Mouse (Mus musculus): ENCODE measurements around the gene Asic3. TPM values are rescaled to one million over a fixed set of nuclear protein-coding genes. Genes with fewer than 3 reads are reported as not detected.

The Asic3 gene
- polyA plus RNA-seq, 2 experiments = not detected

- TF ChIP-seq CTCF (IDR thresholded peaks at IDR 0.05; ENCODE audit: low read depth) = peak; percentile 32
- no peak for TF ChIP-seq EP300 (IDR thresholded peaks at IDR 0.05; ENCODE audit: low read depth)
- H3K27ac ChIP-seq = no peak overlapping the region
- no peaks in the 10 kb centered on the region for H3K9me3 ChIP-seq (ENCODE audit: control insufficient read depth, low read length)
- ATAC-seq (ENCODE audit: insufficient read depth) (no peak), DNase-seq (ENCODE audit: low read depth in 3 of 3, low spot score in 3 of 3) (no peak)
- under 1% methylated on average over 73 of the region's 73 CpGs for WGBS (ENCODE audit: insufficient replicate concordance)
- no peak overlapping the region for H3K9ac ChIP-seq (replicated peaks)
- H3K36me3 ChIP-seq (replicated peaks; ENCODE audit: control insufficient read depth, insufficient read depth, low read depth) = no peaks in the 10 kb centered on the region
- H3K4me1 ChIP-seq (replicated peaks; ENCODE audit: control insufficient read depth in 2 of 2, insufficient read depth in 2 of 2, low read length in 1 of 2) = peaks cover 3 to 22% of the 10 kb centered on the region in 2 experiments
- peaks cover 25% of the 10 kb centered on the region for H3K27me3 ChIP-seq (ENCODE audit: control insufficient read depth, insufficient read depth, low read length)
- peak overlapping the region; percentile 67 for H3K4me2 ChIP-seq (ENCODE audit: low read depth)
- peak overlapping the region in 1 of 2 experiments; percentile 28; a peak in 3 of 4 replicates for H3K4me3 ChIP-seq (ENCODE audit: insufficient read depth in 1 of 2, low read depth in 2 of 2, low read length in 2 of 2)
Measured at GRCm38 (mm10) chr5:24387264-24388241, 25.6 kb upstream of the Asic3 start.

- H3K9me3 ChIP-seq (ENCODE audit: control insufficient read depth, low read length) = no peaks in the 10 kb centered on the region
- peak overlapping the region in 1 of 2 experiments; percentile 28; a peak in 3 of 4 replicates for H3K4me3 ChIP-seq (ENCODE audit: insufficient read depth in 1 of 2, low read depth in 2 of 2, low read length in 2 of 2)
- no peak for ATAC-seq (ENCODE audit: insufficient read depth)
- H3K9ac ChIP-seq (replicated peaks) = no peak overlapping the region
- no peak overlapping the region for H3K27ac ChIP-seq
- H3K4me2 ChIP-seq (ENCODE audit: low read depth) = peak overlapping the region; percentile 67
- 22% methylated on average over 26 of the region's 26 CpGs for WGBS (ENCODE audit: insufficient replicate concordance)
- DNase-seq (ENCODE audit: low read depth in 3 of 3, low spot score in 3 of 3) = no peak
- H3K4me1 ChIP-seq (replicated peaks; ENCODE audit: control insufficient read depth in 2 of 2, insufficient read depth in 2 of 2, low read length in 1 of 2) = peaks cover 0 to 20% of the 10 kb centered on the region in 2 experiments; a peak in 3 of 4 replicates
- TF ChIP-seq EP300 (IDR thresholded peaks at IDR 0.05; ENCODE audit: low read depth) = no peak
- no peak for TF ChIP-seq CTCF (IDR thresholded peaks at IDR 0.05; ENCODE audit: low read depth)
- H3K27me3 ChIP-seq (ENCODE audit: control insufficient read depth, insufficient read depth, low read length) = peaks cover 25% of the 10 kb centered on the region
- no peaks in the 10 kb centered on the region for H3K36me3 ChIP-seq (replicated peaks; ENCODE audit: control insufficient read depth, insufficient read depth, low read depth)
Measured at GRCm38 (mm10) chr5:24388246-24388915, 24.8 kb upstream of the Asic3 start.

GRCm38 (mm10) chr5:24389011-24389657 is 24.1 kb upstream of the Asic3 start:
- ATAC-seq (ENCODE audit: insufficient read depth) (no peak), DNase-seq (ENCODE audit: low read depth in 3 of 3, low spot score in 3 of 3) (no peak)
- 46% methylated on average over 6 of the region's 7 CpGs for WGBS (ENCODE audit: insufficient replicate concordance)
- H3K4me3 ChIP-seq (ENCODE audit: insufficient read depth in 1 of 2, low read depth in 2 of 2, low read length in 2 of 2) = no peak overlapping the region
- H3K4me1 ChIP-seq (replicated peaks; ENCODE audit: control insufficient read depth in 2 of 2, insufficient read depth in 2 of 2, low read length in 1 of 2) = peaks cover 5 to 21% of the 10 kb centered on the region in 2 experiments; a peak in 3 of 4 replicates
- TF ChIP-seq EP300 (IDR thresholded peaks at IDR 0.05; ENCODE audit: low read depth) (no peak), CTCF (IDR thresholded peaks at IDR 0.05; ENCODE audit: low read depth) (no peak)
- H3K9ac ChIP-seq (replicated peaks) = no peak overlapping the region
- H3K4me2 ChIP-seq (ENCODE audit: low read depth) = peak overlapping the region; percentile 14; the same call in 1 of the 2 replicates
- peaks cover 25% of the 10 kb centered on the region for H3K27me3 ChIP-seq (ENCODE audit: control insufficient read depth, insufficient read depth, low read length)
- no peaks in the 10 kb centered on the region for H3K9me3 ChIP-seq (ENCODE audit: control insufficient read depth, low read length)
- no peak overlapping the region for H3K27ac ChIP-seq
- H3K36me3 ChIP-seq (replicated peaks; ENCODE audit: control insufficient read depth, insufficient read depth, low read depth) = no peaks in the 10 kb centered on the region

- no peak overlapping the region for H3K9ac ChIP-seq (replicated peaks)
- no peaks in the 10 kb centered on the region for H3K9me3 ChIP-seq (ENCODE audit: control insufficient read depth, low read length)
- peak overlapping the region; percentile 14 for H3K4me2 ChIP-seq (ENCODE audit: low read depth)
- peaks cover 25% of the 10 kb centered on the region for H3K27me3 ChIP-seq (ENCODE audit: control insufficient read depth, insufficient read depth, low read length)
- H3K4me3 ChIP-seq (ENCODE audit: insufficient read depth in 1 of 2, low read depth in 2 of 2, low read length in 2 of 2) = no peak overlapping the region
- no peak for DNase-seq (ENCODE audit: low read depth in 3 of 3, low spot score in 3 of 3)
- peaks cover 5 to 18% of the 10 kb centered on the region in 2 experiments; a peak in 3 of 4 replicates for H3K4me1 ChIP-seq (replicated peaks; ENCODE audit: control insufficient read depth in 2 of 2, insufficient read depth in 2 of 2, low read length in 1 of 2)
- no peaks in the 10 kb centered on the region for H3K36me3 ChIP-seq (replicated peaks; ENCODE audit: control insufficient read depth, insufficient read depth, low read depth)
- no peak for TF ChIP-seq CTCF (IDR thresholded peaks at IDR 0.05; ENCODE audit: low read depth)
- TF ChIP-seq EP300 (IDR thresholded peaks at IDR 0.05; ENCODE audit: low read depth) = no peak
- no peak overlapping the region for H3K27ac ChIP-seq
- 63% methylated on average over 4 of the region's 4 CpGs for WGBS (ENCODE audit: insufficient replicate concordance)
- ATAC-seq (ENCODE audit: insufficient read depth) = no peak
Measured at GRCm38 (mm10) chr5:24389658-24390020, 23.6 kb upstream of the Asic3 start.
